10 mouse cellular contexts compared by ENCODE assay signal in the genomic region with DNA sequence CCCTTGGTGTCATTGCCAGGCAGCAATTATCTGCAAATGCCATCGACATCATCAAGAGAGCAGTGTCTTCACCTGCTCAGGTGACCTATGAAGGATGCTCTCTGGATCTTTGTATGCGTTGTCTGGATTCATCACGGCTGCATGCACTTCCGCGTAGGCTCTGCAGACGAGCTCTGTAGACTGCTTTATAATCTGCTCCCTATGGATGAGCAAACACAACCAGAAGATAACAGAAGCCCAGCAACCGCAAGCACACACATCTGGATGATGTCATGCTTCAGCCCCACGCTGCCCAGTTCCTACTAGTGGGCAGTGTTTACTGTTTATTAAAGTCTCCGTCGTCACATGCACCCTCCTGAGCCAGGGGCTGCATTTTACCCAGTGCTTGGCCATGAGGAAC.
"Had no signal": no experiment of that assay in that cellular context is flagged by ENCODE, and none has a peak within 500 bp of the region (broad histone marks: within the 10 kb centered on the region; RNA-seq: fewer than 3 reads in every experiment).

No protein-coding gene starts in this region.

- H3K9me3 ChIP-seq: limb, embryonic 10.5 days; liver, embryonic 15.5 days; midbrain, embryonic 13.5 days had no signal

- H3K27me3 ChIP-seq: liver, embryonic 15.5 days; midbrain, embryonic 13.5 days had no signal

- ATAC-seq: midbrain, embryonic 13.5 days had no signal

- H3K4me1 ChIP-seq: limb, embryonic 10.5 days; liver, embryonic 15.5 days; midbrain, embryonic 13.5 days had no signal

- H3K27ac ChIP-seq: limb, embryonic 10.5 days; liver, embryonic 15.5 days; midbrain, embryonic 13.5 days had no signal

- H3K4me2 ChIP-seq: liver, embryonic 11.5 days; liver, embryonic 15.5 days; midbrain, embryonic 13.5 days had no signal

- DNase-seq: kidney, postnatal 25 days; layer of hippocampus, adult 9-11 months; lung, adult 2 months; right cerebral cortex, adult 18-20 months; right cerebral cortex, postnatal 25 days; thymus, postnatal 4 days had no signal

- H3K9ac ChIP-seq: liver, embryonic 15.5 days; midbrain, embryonic 13.5 days had no signal

- H3K4me3 ChIP-seq: limb, embryonic 10.5 days; liver, embryonic 15.5 days; midbrain, embryonic 13.5 days had no signal
